Mouse (Mus musculus) frontal cortex, adult 2 months (tissue): Measurements from ENCODE around the gene Map2k7. TPM values are rescaled to one million over a fixed set of nuclear protein-coding genes. Genes with fewer than 3 reads are reported as not detected.

Source experiments
- DNase-seq, 2 experiments: peaks; one replicate each; pipeline ENCODE4 v3.0.0; 2022; ENCODE audit warnings: low spot score in 1 of 2; ENCODE audit errors: extremely low spot score in 1 of 2
- polyA plus RNA-seq: library from polyadenylated mRNA; depleted of rRNA; stranded (reverse); fragments of >200 nt; gene quantifications from 2 replicates; pipeline ENCODE4 v1.2.3, GENCODE M21; 2012; rRNA removed

Gene Map2k7
- 67.1 and 68.3 TPM in 2 replicates for polyA plus RNA-seq

- DNase-seq, result peak; percentile 99 to 100
Observed at GRCm38 (mm10) chr8:4238434-4239192, at the start of gene Map2k7, which contains the start of gene Gm49320. TSS of gene Map2k7 (plus strand) at chr8:4238740. TSS of gene Gm49320 (plus strand) at chr8:4238865.

- no peak for DNase-seq
Observed at GRCm38 (mm10) chr8:4189031-4189722, 49.4 kb upstream of the Map2k7 start.

GRCm38 (mm10) chr8:4192305-4192704 is 46.2 kb upstream of the Map2k7 start:
- DNase-seq, result no peak

GRCm38 (mm10) chr8:4192807-4193587 is 45.5 kb upstream of the Map2k7 start:
- peak; percentile 77 to 96 for DNase-seq

GRCm38 (mm10) chr8:4193588-4193894 is 45.0 kb upstream of the Map2k7 start:
- no peak for DNase-seq

- no peak for DNase-seq
Observed at GRCm38 (mm10) chr8:4201321-4201720, 37.2 kb upstream of the Map2k7 start.

GRCm38 (mm10) chr8:4205246-4206123 is 33.1 kb upstream of the Map2k7 start:
- no peak for DNase-seq

GRCm38 (mm10) chr8:4206182-4207015 is 32.1 kb upstream of the Map2k7 start:
- no peak for DNase-seq

GRCm38 (mm10) chr8:4207016-4207350 is 31.6 kb upstream of the Map2k7 start:
- no peak for DNase-seq

- DNase-seq, result no peak
Observed at GRCm38 (mm10) chr8:4211097-4211496, 27.4 kb upstream of the Map2k7 start.

- no peak for DNase-seq
Observed at GRCm38 (mm10) chr8:4212809-4213209, 25.7 kb upstream of the Map2k7 start.

GRCm38 (mm10) chr8:4213210-4214005 is 25.1 kb upstream of the Map2k7 start:
- DNase-seq, result no peak

GRCm38 (mm10) chr8:4214006-4214980 is 24.2 kb upstream of the Map2k7 start:
- no peak for DNase-seq

- DNase-seq, result no peak
Observed at GRCm38 (mm10) chr8:4216296-4216695, 22.2 kb upstream of the Map2k7 start.

- no peak for DNase-seq
Observed at GRCm38 (mm10) chr8:4216791-4217621, 21.5 kb upstream of the Map2k7 start, which contains the start of gene Prr36. TSS of gene Prr36 (minus strand) at chr8:4217459.

- DNase-seq, result peak in 1 of 2 experiments; percentile 54
Observed at GRCm38 (mm10) chr8:4219617-4220016, 18.9 kb upstream of the Map2k7 start.

GRCm38 (mm10) chr8:4222059-4222458 is 16.5 kb upstream of the Map2k7 start:
- no peak for DNase-seq
